In the genomic region with DNA sequence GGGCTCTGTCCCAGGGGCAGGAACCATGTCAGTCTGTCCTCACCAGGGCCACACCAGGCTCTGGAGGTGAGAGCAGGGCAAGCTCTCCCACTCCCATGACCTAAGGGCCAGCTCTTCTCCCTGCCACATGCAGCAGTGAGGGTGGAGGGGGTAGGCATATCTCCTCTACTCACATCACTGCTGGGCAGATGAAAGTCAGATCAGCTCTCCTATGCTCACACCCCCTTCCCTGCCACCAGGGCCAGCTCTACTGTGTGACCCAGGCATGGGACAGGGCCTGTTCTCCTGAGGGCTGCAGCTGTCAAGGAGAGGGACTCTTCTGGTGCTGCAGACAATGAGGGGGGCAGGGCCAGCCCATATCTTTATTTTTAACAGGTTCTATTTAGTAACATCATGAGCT, we compare ENCODE assay signal across 24 mouse cellular contexts.
A peak's percentile ranks its signal among the peaks of the same experiment; 100 is the strongest.
DNase-seq lines count a peak whose midpoint lies in the region; ATAC-seq lines count a peak whose summit lies in the region.
"Had no signal": no experiment of that assay in that cellular context is flagged by ENCODE, and none has a peak within 500 bp of the region (broad histone marks: within the 10 kb centered on the region; RNA-seq: fewer than 3 reads in every experiment).

No protein-coding gene starts in this region.

- H3K9ac ChIP-seq in heart, embryonic 11.5 days (ENCODE audit: low read depth, low read length) = no peak overlapping the region
- no peak overlapping the region for H3K9ac ChIP-seq in midbrain, embryonic 13.5 days (replicated peaks)
- no peak overlapping the region for H3K9ac ChIP-seq in midbrain, embryonic 14.5 days (replicated peaks; ENCODE audit: low read length)
- H3K9ac ChIP-seq: forebrain, embryonic 12.5 days; heart, embryonic 15.5 days; hindbrain, embryonic 14.5 days; limb, embryonic 13.5 days; liver, embryonic 13.5 days; lung, embryonic 14.5 days had no signal

- no peak overlapping the region for H3K4me3 ChIP-seq in heart, embryonic 10.5 days
- H3K4me3 ChIP-seq in heart, embryonic 11.5 days (ENCODE audit: low read depth, low read length) = no peak overlapping the region
- no peak overlapping the region for H3K4me3 ChIP-seq in midbrain, embryonic 13.5 days (replicated peaks)
- no peak overlapping the region for H3K4me3 ChIP-seq in midbrain, embryonic 14.5 days (replicated peaks; ENCODE audit: low read depth, low read length)
- H3K4me3 ChIP-seq: forebrain, embryonic 12.5 days; heart, adult 2 months; heart, embryonic 15.5 days; limb, embryonic 13.5 days; liver, embryonic 13.5 days had no signal

- peak; percentile 48 for DNase-seq in heart, embryonic 10.5 days (ENCODE audit: low spot score)
- DNase-seq in midbrain, embryonic 14.5 days = no peak
- peak; percentile 35 to 60 for DNase-seq in cerebellum, postnatal 14 days
- no peak for DNase-seq in urinary bladder, adult 18-20 months (ENCODE audit: low spot score in 2 of 2)
- no peak for DNase-seq in liver
- DNase-seq: adrenal gland, postnatal 36 days; B cell, adult 2 months; gastrocnemius, postnatal 36 days; heart, adult 2 months; heart, postnatal 36 days; kidney, adult 2 months; kidney, postnatal 14 days; layer of hippocampus, postnatal 36 days; liver, embryonic 13.5 days; lung, embryonic 14.5 days; right cerebral cortex, postnatal 14 days had no signal

- no peak overlapping the region for H3K4me2 ChIP-seq in heart, embryonic 11.5 days
- H3K4me2 ChIP-seq in midbrain, embryonic 13.5 days (replicated peaks) = no peak overlapping the region
- no peak overlapping the region for H3K4me2 ChIP-seq in midbrain, embryonic 14.5 days (ENCODE audit: low read length)
- H3K4me2 ChIP-seq: forebrain, embryonic 12.5 days; heart, embryonic 15.5 days; hindbrain, embryonic 14.5 days; limb, embryonic 13.5 days; liver, embryonic 13.5 days; lung, embryonic 14.5 days had no signal

- no peak overlapping the region for H3K27ac ChIP-seq in heart, embryonic 10.5 days
- no peak overlapping the region for H3K27ac ChIP-seq in heart, embryonic 11.5 days (ENCODE audit: low read depth, low read length)
- no peak overlapping the region for H3K27ac ChIP-seq in midbrain, embryonic 13.5 days
- H3K27ac ChIP-seq in midbrain, embryonic 14.5 days (replicated peaks; ENCODE audit: low read depth, low read length) = no peak overlapping the region
- H3K27ac ChIP-seq: forebrain, embryonic 12.5 days; heart, adult 2 months; heart, embryonic 15.5 days; hindbrain, embryonic 14.5 days; limb, embryonic 13.5 days; liver, embryonic 13.5 days had no signal

- peaks cover 3% of the 10 kb centered on the region; the same call in 1 of the 2 replicates for H3K9me3 ChIP-seq in heart, embryonic 10.5 days
- H3K9me3 ChIP-seq in heart, embryonic 11.5 days (replicated peaks; ENCODE audit: control insufficient read depth, low read length) = no peaks in the 10 kb centered on the region
- no peaks in the 10 kb centered on the region for H3K9me3 ChIP-seq in midbrain, embryonic 13.5 days
- H3K9me3 ChIP-seq in midbrain, embryonic 14.5 days (ENCODE audit: control insufficient read depth, low read length) = no peaks in the 10 kb centered on the region
- H3K9me3 ChIP-seq: heart, embryonic 15.5 days; limb, embryonic 13.5 days; liver, embryonic 13.5 days had no signal

- H3K36me3 ChIP-seq in heart, embryonic 10.5 days = no peaks in the 10 kb centered on the region
- H3K36me3 ChIP-seq in heart, embryonic 11.5 days (ENCODE audit: control insufficient read depth, insufficient read depth, low read length) = no peaks in the 10 kb centered on the region
- H3K36me3 ChIP-seq in midbrain, embryonic 13.5 days = no peaks in the 10 kb centered on the region
- no peaks in the 10 kb centered on the region for H3K36me3 ChIP-seq in midbrain, embryonic 14.5 days (ENCODE audit: control insufficient read depth, insufficient read depth, low read length)
- H3K36me3 ChIP-seq: forebrain, embryonic 12.5 days; G1E; heart, embryonic 15.5 days; limb, embryonic 13.5 days; liver, embryonic 13.5 days had no signal

- no peak for ATAC-seq in heart, embryonic 11.5 days (replicated peaks; ENCODE audit: insufficient number of reproducible peaks, low FRiP score, low TSS enrichment)
- 0 out of 2 replicates have a peak, but pooled peaks have one; percentile 45 for ATAC-seq in midbrain, embryonic 13.5 days
- no peak; the same call in 1 of the 2 replicates for ATAC-seq in midbrain, embryonic 14.5 days (ENCODE audit: low FRiP score, low TSS enrichment)
- ATAC-seq: Patski had no signal

- H3K4me1 ChIP-seq in heart, embryonic 10.5 days = no peaks in the 10 kb centered on the region
- no peaks in the 10 kb centered on the region for H3K4me1 ChIP-seq in heart, embryonic 11.5 days (ENCODE audit: control insufficient read depth, insufficient read depth, low read length)
- H3K4me1 ChIP-seq in midbrain, embryonic 13.5 days (replicated peaks) = no peaks in the 10 kb centered on the region
- H3K4me1 ChIP-seq in midbrain, embryonic 14.5 days (ENCODE audit: control insufficient read depth, insufficient read depth, low read length) = no peaks in the 10 kb centered on the region
- H3K4me1 ChIP-seq: forebrain, embryonic 12.5 days; heart, embryonic 15.5 days; limb, embryonic 13.5 days; liver, embryonic 13.5 days had no signal

- no peaks in the 10 kb centered on the region for H3K27me3 ChIP-seq in heart, embryonic 10.5 days (ENCODE audit: insufficient read depth, poor library complexity, severe bottlenecking)
- no peaks in the 10 kb centered on the region for H3K27me3 ChIP-seq in heart, embryonic 11.5 days (ENCODE audit: control insufficient read depth, insufficient read depth, low read length)
- no peaks in the 10 kb centered on the region for H3K27me3 ChIP-seq in midbrain, embryonic 13.5 days
- H3K27me3 ChIP-seq in midbrain, embryonic 14.5 days (ENCODE audit: control insufficient read depth, insufficient read depth, low read length) = no peaks in the 10 kb centered on the region
- H3K27me3 ChIP-seq: forebrain, embryonic 12.5 days; heart, embryonic 15.5 days; limb, embryonic 13.5 days; liver, embryonic 13.5 days; Patski had no signal

Comparison
In these comparisons a context has a peak if more than half of its experiments do, and no peak if none do; other contexts are left out.
1. DNase-seq: peak in heart, embryonic 10.5 days (single experiment) and cerebellum, postnatal 14 days (2 of 2); none in midbrain, embryonic 14.5 days (single experiment), urinary bladder, adult 18-20 months (0 of 2) and liver (single experiment).